Mouse (Mus musculus): ENCODE data around the gene Rab4a. TPM values are rescaled to one million over a fixed set of nuclear protein-coding genes. Genes with fewer than 3 reads are reported as not detected.

Rab4a gene
- polyA plus RNA-seq, 1 experiment from 2014 or later: 36.3 TPM

GRCm38 (mm10) chr8:123854252-123854651 is 48.5 kb downstream of the Rab4a start:
- DNase-seq: no peak
- Histone ChIP-seq H3K27me3 (ENCODE audit: insufficient read depth, low read length) (no peaks in the 10 kb centered on the region), H3K4me3 (ENCODE audit: low read depth, low read length) (no peak overlapping the region), H3K9ac (replicated peaks) (no peak overlapping the region), H3K4me1 (ENCODE audit: insufficient read depth) (0 out of 2 replicates have a peak, but pooled peaks cover 6% of the 10 kb centered on the region), H3K4me2 (ENCODE audit: low read depth, low read length) (no peak overlapping the region), H3K9me3 (ENCODE audit: low read length) (no peaks in the 10 kb centered on the region), H3K36me3 (replicated peaks; ENCODE audit: insufficient read depth, low read length) (no peaks in the 10 kb centered on the region), H3K27ac (ENCODE audit: low read depth) (no peak overlapping the region)
- TF ChIP-seq CTCF (IDR thresholded peaks at IDR 0.05; ENCODE audit: low read depth): no peak
- TF ChIP-seq EP300 (IDR thresholded peaks at IDR 0.05; ENCODE audit: low read depth): no peak
- ATAC-seq: no peak
- WGBS (ENCODE audit: insufficient replicate concordance): 44% methylated on average over 1 of the region's 1 CpGs

GRCm38 (mm10) chr8:123854733-123855475 is 49.1 kb downstream of the Rab4a start:
- TF ChIP-seq EP300 (IDR thresholded peaks at IDR 0.05; ENCODE audit: low read depth): no peak
- no peak for TF ChIP-seq CTCF (IDR thresholded peaks at IDR 0.05; ENCODE audit: low read depth)
- 0 out of 2 replicates have a peak, but pooled peaks cover 8% of the 10 kb centered on the region for H3K4me1 ChIP-seq (ENCODE audit: insufficient read depth)
- no peaks in the 10 kb centered on the region for H3K9me3 ChIP-seq (ENCODE audit: low read length)
- DNase-seq (no peak), ATAC-seq (no peak)
- 83% methylated on average over 9 of the region's 9 CpGs for WGBS (ENCODE audit: insufficient replicate concordance)
- no peak overlapping the region for H3K4me2 ChIP-seq (ENCODE audit: low read depth, low read length)
- H3K4me3 ChIP-seq (ENCODE audit: low read depth, low read length): no peak overlapping the region
- H3K36me3 ChIP-seq (replicated peaks; ENCODE audit: insufficient read depth, low read length): no peaks in the 10 kb centered on the region
- H3K27ac ChIP-seq (ENCODE audit: low read depth): no peak overlapping the region
- H3K27me3 ChIP-seq (ENCODE audit: insufficient read depth, low read length): no peaks in the 10 kb centered on the region
- no peak overlapping the region for H3K9ac ChIP-seq (replicated peaks)

- ATAC-seq (no peak), DNase-seq (no peak)
- Histone ChIP-seq H3K4me3 (ENCODE audit: low read depth, low read length) (no peak overlapping the region), H3K9me3 (ENCODE audit: low read length) (no peaks in the 10 kb centered on the region), H3K27ac (ENCODE audit: low read depth) (no peak overlapping the region), H3K9ac (replicated peaks) (no peak overlapping the region), H3K27me3 (ENCODE audit: insufficient read depth, low read length) (peaks cover 15% of the 10 kb centered on the region), H3K36me3 (replicated peaks; ENCODE audit: insufficient read depth, low read length) (no peaks in the 10 kb centered on the region), H3K4me1 (ENCODE audit: insufficient read depth) (0 out of 2 replicates have a peak, but pooled peaks cover 10% of the 10 kb centered on the region), H3K4me2 (ENCODE audit: low read depth, low read length) (peak overlapping the region; percentile 98; the same call in 1 of the 2 replicates)
- TF ChIP-seq EP300 (IDR thresholded peaks at IDR 0.05; ENCODE audit: low read depth): no peak
- no peak for TF ChIP-seq CTCF (IDR thresholded peaks at IDR 0.05; ENCODE audit: low read depth)
- WGBS (ENCODE audit: insufficient replicate concordance): 77% methylated on average over 3 of the region's 3 CpGs
Measured at GRCm38 (mm10) chr8:123857361-123857760, 51.6 kb downstream of the Rab4a start.

- peaks cover 16% of the 10 kb centered on the region for H3K27me3 ChIP-seq (ENCODE audit: insufficient read depth, low read length)
- H3K9me3 ChIP-seq (ENCODE audit: low read length): no peaks in the 10 kb centered on the region
- peak overlapping the region; percentile 61; the same call in 1 of the 2 replicates for H3K27ac ChIP-seq (ENCODE audit: low read depth)
- TF ChIP-seq EP300 (IDR thresholded peaks at IDR 0.05; ENCODE audit: low read depth): no peak
- ATAC-seq (no peak), DNase-seq (peak; percentile 43)
- H3K36me3 ChIP-seq (replicated peaks; ENCODE audit: insufficient read depth, low read length): no peaks in the 10 kb centered on the region
- peak overlapping the region; percentile 93 for H3K4me3 ChIP-seq (ENCODE audit: low read depth, low read length)
- peak overlapping the region; percentile 98 for H3K4me2 ChIP-seq (ENCODE audit: low read depth, low read length)
- H3K4me1 ChIP-seq (ENCODE audit: insufficient read depth): 0 out of 2 replicates have a peak, but pooled peaks cover 10% of the 10 kb centered on the region
- WGBS (ENCODE audit: insufficient replicate concordance): 1% methylated on average over 17 of the region's 17 CpGs
- peak overlapping the region; percentile 86 for H3K9ac ChIP-seq (replicated peaks)
Measured at GRCm38 (mm10) chr8:123858574-123858940, 52.8 kb downstream of the Rab4a start.

GRCm38 (mm10) chr8:123858941-123859647 is 53.3 kb downstream of the Rab4a start:
- H3K4me2 ChIP-seq (ENCODE audit: low read depth, low read length): peak overlapping the region; percentile 98
- peak; percentile 99 for ATAC-seq
- H3K27me3 ChIP-seq (ENCODE audit: insufficient read depth, low read length): peaks cover 16% of the 10 kb centered on the region
- H3K27ac ChIP-seq (ENCODE audit: low read depth): peak overlapping the region; percentile 61
- DNase-seq: peak; percentile 98
- H3K9ac ChIP-seq (replicated peaks): peak overlapping the region; percentile 86
- peak; percentile 51 for TF ChIP-seq CTCF (IDR thresholded peaks at IDR 0.05; ENCODE audit: low read depth)
- no peak for TF ChIP-seq EP300 (IDR thresholded peaks at IDR 0.05; ENCODE audit: low read depth)
- peak overlapping the region; percentile 93 for H3K4me3 ChIP-seq (ENCODE audit: low read depth, low read length)
- no peaks in the 10 kb centered on the region for H3K36me3 ChIP-seq (replicated peaks; ENCODE audit: insufficient read depth, low read length)
- 0 out of 2 replicates have a peak, but pooled peaks cover 10% of the 10 kb centered on the region for H3K4me1 ChIP-seq (ENCODE audit: insufficient read depth)
- no peaks in the 10 kb centered on the region for H3K9me3 ChIP-seq (ENCODE audit: low read length)
- 2% methylated on average over 69 of the region's 79 CpGs for WGBS (ENCODE audit: insufficient replicate concordance)

GRCm38 (mm10) chr8:123859648-123860259 is 54.0 kb downstream of the Rab4a start, which contains the start of gene Ccsap:
Gene Ccsap (minus strand): TSS chr8:123860209.
- WGBS (ENCODE audit: insufficient replicate concordance): under 1% methylated on average over 45 of the region's 48 CpGs

More at GRCm38 (mm10) chr8:123859648-123860259, 54.0 kb downstream of the Rab4a start, which contains the start of gene Ccsap:
- Histone ChIP-seq H3K4me3 (ENCODE audit: low read depth, low read length) (peak within 1 kb of the TSS; percentile 93), H3K9ac (replicated peaks) (peak within 1 kb of the TSS; percentile 86), H3K4me2 (ENCODE audit: low read depth, low read length) (peak within 1 kb of the TSS; percentile 98), H3K4me1 (ENCODE audit: insufficient read depth) (0 out of 2 replicates have a peak, but pooled peaks cover 10% of the 10 kb centered on the region), H3K27ac (ENCODE audit: low read depth) (peak within 1 kb of the TSS; percentile 61), H3K36me3 (replicated peaks; ENCODE audit: insufficient read depth, low read length) (no peaks in the 10 kb centered on the region), H3K27me3 (ENCODE audit: insufficient read depth, low read length) (peaks cover 19% of the 10 kb centered on the region), H3K9me3 (ENCODE audit: low read length) (no peaks in the 10 kb centered on the region)
- DNase-seq (peak; percentile 65), ATAC-seq (peak; percentile 62)
- TF ChIP-seq EP300 (IDR thresholded peaks at IDR 0.05; ENCODE audit: low read depth) (no peak), CTCF (IDR thresholded peaks at IDR 0.05; ENCODE audit: low read depth) (no peak)
